Mouse (Mus musculus): Measurements from ENCODE around the gene Arsg. TPM values are rescaled to one million over a fixed set of nuclear protein-coding genes. Genes with fewer than 3 reads are reported as not detected.

The Arsg gene
- total RNA-seq, 1 experiment: 1.0 TPM

- Histone ChIP-seq H3K36me3 (ENCODE audit: control insufficient read depth, insufficient read depth, low read length, poor library complexity, severe bottlenecking) (no peaks in the 10 kb centered on the region), H3K27ac (ENCODE audit: insufficient read depth, low read depth, low read length, poor library complexity, severe bottlenecking) (no peak overlapping the region), H3K9me3 (ENCODE audit: control insufficient read depth, insufficient read depth, low read depth, low read length) (no peaks in the 10 kb centered on the region), H3K4me1 (ENCODE audit: control insufficient read depth in 2 of 2, insufficient read depth in 2 of 2, low read length in 2 of 2, poor library complexity in 1 of 2) (no peaks in the 10 kb centered on the region), H3K9ac (ENCODE audit: insufficient read depth, low read depth, low read length, poor library complexity, severe bottlenecking) (no peak overlapping the region), H3K4me3 (ENCODE audit: insufficient read depth in 1 of 2, low read depth in 1 of 2, low read length in 2 of 2, poor library complexity in 1 of 2, severe bottlenecking in 1 of 2) (no peak overlapping the region)
- TF ChIP-seq CHD2 (IDR thresholded peaks at IDR 0.05; ENCODE audit: low read depth, low read length) (no peak), MAFK (IDR thresholded peaks at IDR 0.05; ENCODE audit: insufficient read depth, low read depth, low read length) (no peak), ZNF384 (IDR thresholded peaks at IDR 0.05; ENCODE audit: low read depth, low read length) (no peak)
- DNase-seq (ENCODE audit: low read depth, low spot score): no peak
- in situ Hi-C loops (cut with MboI; ENCODE audit: low sequenced_read_pairs in 2 of 2, unreplicated experiment in 2 of 2): no loop called here
Measured at GRCm38 (mm10) chr11:109485398-109486045, 12.3 kb downstream of the Arsg start.

GRCm38 (mm10) chr11:109487111-109487510 is 13.9 kb downstream of the Arsg start:
- TF ChIP-seq HCFC1 (IDR thresholded peaks at IDR 0.05; ENCODE audit: borderline replicate concordance, insufficient read depth, low read length): no peak
- no peak for TF ChIP-seq CHD2 (IDR thresholded peaks at IDR 0.05; ENCODE audit: low read depth, low read length)
- no peak for TF ChIP-seq MAFK (IDR thresholded peaks at IDR 0.05; ENCODE audit: insufficient read depth, low read depth, low read length)
- TF ChIP-seq ZNF384 (IDR thresholded peaks at IDR 0.05; ENCODE audit: low read depth, low read length): no peak
- no peak for TF ChIP-seq ZC3H11A (IDR thresholded peaks at IDR 0.05; ENCODE audit: borderline replicate concordance, low read depth, low read length)
- Histone ChIP-seq H3K9ac (ENCODE audit: insufficient read depth, low read depth, low read length, poor library complexity, severe bottlenecking) (no peak overlapping the region), H3K4me1 (ENCODE audit: control insufficient read depth in 2 of 2, insufficient read depth in 2 of 2, low read length in 2 of 2, poor library complexity in 1 of 2) (no peaks in the 10 kb centered on the region), H3K27ac (ENCODE audit: insufficient read depth, low read depth, low read length, poor library complexity, severe bottlenecking) (no peak overlapping the region), H3K36me3 (ENCODE audit: control insufficient read depth, insufficient read depth, low read length, poor library complexity, severe bottlenecking) (no peaks in the 10 kb centered on the region), H3K4me3 (ENCODE audit: insufficient read depth in 1 of 2, low read depth in 1 of 2, low read length in 2 of 2, poor library complexity in 1 of 2, severe bottlenecking in 1 of 2) (no peak overlapping the region), H3K9me3 (ENCODE audit: control insufficient read depth, insufficient read depth, low read depth, low read length) (no peaks in the 10 kb centered on the region)
- no peak for DNase-seq (ENCODE audit: low read depth, low spot score)
- in situ Hi-C loops (cut with MboI; ENCODE audit: low sequenced_read_pairs in 2 of 2, unreplicated experiment in 2 of 2): no loop called here

- H3K9me3 ChIP-seq (ENCODE audit: control insufficient read depth, insufficient read depth, low read depth, low read length): no peaks in the 10 kb centered on the region
- H3K9ac ChIP-seq (ENCODE audit: insufficient read depth, low read depth, low read length, poor library complexity, severe bottlenecking): no peak overlapping the region
- no peaks in the 10 kb centered on the region for H3K4me1 ChIP-seq (ENCODE audit: control insufficient read depth in 2 of 2, insufficient read depth in 2 of 2, low read length in 2 of 2, poor library complexity in 1 of 2)
- no peaks in the 10 kb centered on the region for H3K36me3 ChIP-seq (ENCODE audit: control insufficient read depth, insufficient read depth, low read length, poor library complexity, severe bottlenecking)
- TF ChIP-seq ZNF384 (IDR thresholded peaks at IDR 0.05; ENCODE audit: low read depth, low read length): no peak
- no peak for TF ChIP-seq MAFK (IDR thresholded peaks at IDR 0.05; ENCODE audit: insufficient read depth, low read depth, low read length)
- no peak overlapping the region for H3K4me3 ChIP-seq (ENCODE audit: insufficient read depth in 1 of 2, low read depth in 1 of 2, low read length in 2 of 2, poor library complexity in 1 of 2, severe bottlenecking in 1 of 2)
- in situ Hi-C loops (cut with MboI; ENCODE audit: low sequenced_read_pairs in 2 of 2, unreplicated experiment in 2 of 2): no loop called here
- no peak overlapping the region for H3K27ac ChIP-seq (ENCODE audit: insufficient read depth, low read depth, low read length, poor library complexity, severe bottlenecking)
- DNase-seq (ENCODE audit: low read depth, low spot score): no peak
Measured at GRCm38 (mm10) chr11:109487991-109488684, 15.0 kb downstream of the Arsg start.

- Histone ChIP-seq H3K27ac (ENCODE audit: insufficient read depth, low read depth, low read length, poor library complexity, severe bottlenecking) (no peak overlapping the region), H3K9me3 (ENCODE audit: control insufficient read depth, insufficient read depth, low read depth, low read length) (no peaks in the 10 kb centered on the region), H3K36me3 (ENCODE audit: control insufficient read depth, insufficient read depth, low read length, poor library complexity, severe bottlenecking) (no peaks in the 10 kb centered on the region), H3K9ac (ENCODE audit: insufficient read depth, low read depth, low read length, poor library complexity, severe bottlenecking) (no peak overlapping the region), H3K4me1 (ENCODE audit: control insufficient read depth in 2 of 2, insufficient read depth in 2 of 2, low read length in 2 of 2, poor library complexity in 1 of 2) (no peaks in the 10 kb centered on the region), H3K4me3 (ENCODE audit: insufficient read depth in 1 of 2, low read depth in 1 of 2, low read length in 2 of 2, poor library complexity in 1 of 2, severe bottlenecking in 1 of 2) (no peak overlapping the region)
- in situ Hi-C loops (cut with MboI; ENCODE audit: low sequenced_read_pairs in 2 of 2, unreplicated experiment in 2 of 2): no loop called here
- DNase-seq (ENCODE audit: low read depth, low spot score): no peak
- no peak for TF ChIP-seq ZNF384 (IDR thresholded peaks at IDR 0.05; ENCODE audit: low read depth, low read length)
- no peak for TF ChIP-seq MAFK (IDR thresholded peaks at IDR 0.05; ENCODE audit: insufficient read depth, low read depth, low read length)
- no peak for TF ChIP-seq CHD2 (IDR thresholded peaks at IDR 0.05; ENCODE audit: low read depth, low read length)
- TF ChIP-seq HCFC1 (IDR thresholded peaks at IDR 0.05; ENCODE audit: borderline replicate concordance, insufficient read depth, low read length): no peak
- no peak for TF ChIP-seq ZC3H11A (IDR thresholded peaks at IDR 0.05; ENCODE audit: borderline replicate concordance, low read depth, low read length)
Measured at GRCm38 (mm10) chr11:109489763-109490162, 16.6 kb downstream of the Arsg start.

Measured in ES-E14 (cell line).